Comparison of ENCODE assay signal across 14 mouse cellular contexts in the genomic region with DNA sequence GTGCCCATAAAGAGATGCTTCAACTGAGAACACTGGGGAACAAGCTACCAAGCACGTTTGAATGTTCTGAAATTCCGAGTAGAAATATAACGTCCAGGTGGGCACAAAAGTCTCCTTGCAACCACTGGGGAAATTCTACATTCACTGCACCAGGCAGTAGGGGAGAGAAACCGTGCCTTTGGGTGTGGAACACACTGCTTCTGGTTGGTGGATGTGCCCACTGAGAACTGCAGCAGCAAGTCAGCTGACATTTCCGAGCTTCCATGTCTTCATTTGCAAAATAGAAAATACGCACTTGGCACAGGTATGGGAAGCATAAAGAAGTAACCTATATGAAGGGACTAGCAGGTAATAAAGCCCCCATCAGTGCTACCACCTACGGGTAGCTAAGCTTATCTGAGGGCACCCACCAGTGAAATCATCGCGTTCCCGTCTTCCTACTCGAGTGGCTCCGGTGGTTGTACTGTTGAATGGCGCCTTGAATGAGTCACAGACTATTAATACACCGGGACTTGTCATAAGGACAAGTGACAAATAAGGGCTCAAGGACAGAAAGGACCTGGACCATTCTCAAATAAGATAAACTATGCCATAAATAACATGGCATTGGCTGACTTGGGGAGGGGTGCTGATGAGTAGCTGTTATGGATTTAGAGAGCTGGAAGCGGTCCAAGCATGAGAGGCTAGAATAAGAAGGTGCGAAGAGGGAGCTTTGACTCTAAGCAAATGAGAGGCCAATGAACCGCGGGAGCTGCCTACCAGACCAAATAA.
DNase-seq lines count a peak whose midpoint lies in the region; TF ChIP-seq lines count a peak whose summit lies in the region.
"Had no signal": no experiment of that assay in that cellular context is flagged by ENCODE, and none has a peak within 500 bp of the region (broad histone marks: within the 10 kb centered on the region; RNA-seq: fewer than 3 reads in every experiment).

No protein-coding gene starts in this region.

- no peak for TF ChIP-seq EP300 in CH12.LX (IDR thresholded peaks at IDR 0.05; ENCODE audit: low read length)
- peak; percentile 45; the same call in 1 of the 2 replicates for TF ChIP-seq EP300 in heart, adult 2 months (IDR thresholded peaks at IDR 0.05; ENCODE audit: insufficient read depth, low read depth, low read length)

- no peak overlapping the region for H3K4me3 ChIP-seq in CH12.LX (replicated peaks in 1 of 3; ENCODE audit: low read depth in 2 of 3, low read length in 2 of 3, poor library complexity in 1 of 3)
- H3K4me3 ChIP-seq in heart, adult 2 months = no peak overlapping the region; the same call in 1 of the 2 replicates
- H3K4me3 ChIP-seq: forebrain, embryonic 15.5 days; liver, embryonic 15.5 days; midbrain, embryonic 12.5 days had no signal

- no peak for TF ChIP-seq POLR2A in CH12.LX (IDR thresholded peaks at IDR 0.05; ENCODE audit: low read depth, low read length)
- peak; percentile 69 for TF ChIP-seq POLR2A in heart, adult 2 months (IDR thresholded peaks at IDR 0.05; ENCODE audit: insufficient read depth, low read depth, low read length)

- H3K4me1 ChIP-seq in CH12.LX (ENCODE audit: control insufficient read depth in 1 of 2, insufficient read depth in 2 of 2) = peaks cover 4 to 10% of the 10 kb centered on the region in 2 experiments; a peak in 3 of 4 replicates
- no peaks in the 10 kb centered on the region; the same call in 1 of the 2 replicates for H3K4me1 ChIP-seq in heart, adult 2 months (ENCODE audit: control insufficient read depth, insufficient read depth, low read length)
- H3K4me1 ChIP-seq: liver, embryonic 15.5 days; midbrain, embryonic 12.5 days had no signal

- intact Hi-C loops in heart, adult 2 months (cut with DNase I) = loop anchor here (5.0 kb wide), 1 partner anchor 207 kb away; no protein-coding TSS in a partner anchor

- WGBS in heart, adult 2 months = 56% methylated on average over 18 of the region's 18 CpGs

- H3K79me2 ChIP-seq in CH12.LX (replicated peaks; ENCODE audit: control insufficient read depth, extremely low read depth, insufficient read depth, poor library complexity, severe bottlenecking) = no peaks in the 10 kb centered on the region
- H3K79me2 ChIP-seq in heart, adult 2 months (replicated peaks; ENCODE audit: control insufficient read depth, insufficient read depth, low read length) = no peaks in the 10 kb centered on the region

- H3K9me3 ChIP-seq in CH12.LX (replicated peaks; ENCODE audit: low read length) = peaks cover 2% of the 10 kb centered on the region
- H3K9me3 ChIP-seq: forebrain, embryonic 15.5 days; liver, embryonic 15.5 days; midbrain, embryonic 12.5 days had no signal

- H3K36me3 ChIP-seq in CH12.LX (replicated peaks in 1 of 2; ENCODE audit: control insufficient read depth in 1 of 2, insufficient read depth in 1 of 2, low read length in 1 of 2) = no peaks in the 10 kb centered on the region
- no peaks in the 10 kb centered on the region for H3K36me3 ChIP-seq in heart, adult 2 months (ENCODE audit: control insufficient read depth, insufficient read depth, low read length)
- H3K36me3 ChIP-seq: forebrain, embryonic 15.5 days; liver, embryonic 15.5 days; midbrain, embryonic 12.5 days had no signal

- TF ChIP-seq CTCF in CH12.LX (conservative IDR thresholded peaks at IDR 0.05 in 1 of 2, IDR thresholded peaks at IDR 0.05 in 1 of 2; ENCODE audit: low read depth in 2 of 2, low read length in 2 of 2) = no peak
- no peak for TF ChIP-seq CTCF in heart, adult 2 months (IDR thresholded peaks at IDR 0.05)

- peak; percentile 44 to 48 for DNase-seq in frontal cortex, postnatal 36 days (ENCODE audit: low spot score in 2 of 2)
- DNase-seq in frontal cortex, postnatal 14 days (ENCODE audit: low spot score in 2 of 2) = no peak
- no peak for DNase-seq in CH12.LX (ENCODE audit: extremely low read depth)
- peak; percentile 36 to 75 for DNase-seq in heart, adult 2 months
- DNase-seq in heart, postnatal 4 days = peak; percentile 80
- DNase-seq in kidney, postnatal 14 days = no peak
- DNase-seq in cerebellum, adult 18-20 months = no peak
- no peak for DNase-seq in adipocyte (ENCODE audit: low spot score)
- DNase-seq: embryo, embryonic 11 days; kidney, postnatal 36 days had no signal

- peak overlapping the region; percentile 43; the same call in 1 of the 2 replicates for H3K4me2 ChIP-seq in CH12.LX (ENCODE audit: insufficient read depth, low read depth, poor library complexity, severe bottlenecking)
- H3K4me2 ChIP-seq: forebrain, embryonic 15.5 days; hindbrain, embryonic 14.5 days; liver, embryonic 15.5 days; midbrain, embryonic 12.5 days had no signal

- no peaks in the 10 kb centered on the region for H3K27me3 ChIP-seq in CH12.LX (replicated peaks)
- no peaks in the 10 kb centered on the region for H3K27me3 ChIP-seq in heart, adult 2 months (ENCODE audit: control insufficient read depth, insufficient read depth, low read length)
- H3K27me3 ChIP-seq: forebrain, embryonic 15.5 days; liver, embryonic 15.5 days; midbrain, embryonic 12.5 days had no signal

- no peak overlapping the region for H3K9ac ChIP-seq in CH12.LX (ENCODE audit: insufficient read depth, low read depth)
- H3K9ac ChIP-seq in heart, adult 2 months (ENCODE audit: low read depth, low read length) = no peak overlapping the region
- H3K9ac ChIP-seq: forebrain, embryonic 15.5 days; hindbrain, embryonic 14.5 days; liver, embryonic 15.5 days; midbrain, embryonic 12.5 days had no signal

- TF ChIP-seq RAD21 in CH12.LX (IDR thresholded peaks at IDR 0.05; ENCODE audit: low read depth, low read length) = no peak

- H3K27ac ChIP-seq in CH12.LX (ENCODE audit: insufficient read depth, low read depth) = no peak overlapping the region
- H3K27ac ChIP-seq in heart, adult 2 months = peak overlapping the region; percentile 87
- H3K27ac ChIP-seq: forebrain, embryonic 15.5 days; hindbrain, embryonic 14.5 days; liver, embryonic 15.5 days; midbrain, embryonic 12.5 days had no signal

- dilution Hi-C loops in CH12.LX (cut with MboI; ENCODE audit: extremely low pct_ligation_motif_present, extremely low pct_unique_long_range_greater_than_20kb, low sequenced_read_pairs) = no loop called here

- in situ Hi-C loops in CH12.LX (cut with MboI; ENCODE audit: low pct_ligation_motif_present, low pct_unique_long_range_greater_than_20kb, low sequenced_read_pairs) = no loop called here

TF ChIP-seq in CH12.LX, 34 proteins besides CTCF, POLR2A, EP300 and RAD21:
- TF ChIP-seq JUN (IDR thresholded peaks at IDR 0.05; ENCODE audit: insufficient read depth, low read depth, low read length) (no peak), JUND (conservative IDR thresholded peaks at IDR 0.05; ENCODE audit: low read depth, low read length) (no peak), SIN3A (IDR thresholded peaks at IDR 0.05; ENCODE audit: low read length) (no peak), USF1 (IDR thresholded peaks at IDR 0.05; ENCODE audit: low read depth, low read length) (no peak), ELF1 (IDR thresholded peaks at IDR 0.05; ENCODE audit: low read depth, low read length) (no peak), MAX (IDR thresholded peaks at IDR 0.05; ENCODE audit: low read length) (no peak), IRF4 (IDR thresholded peaks at IDR 0.05; ENCODE audit: low read depth, low read length) (no peak), ETS1 (conservative IDR thresholded peaks at IDR 0.05; ENCODE audit: low read depth, low read length) (no peak)

Comparison
In these comparisons a context has a peak if more than half of its experiments do, and no peak if none do; other contexts are left out.
1. DNase-seq: peak in frontal cortex, postnatal 36 days (2 of 2), heart, adult 2 months (2 of 2) and heart, postnatal 4 days (single experiment); none in frontal cortex, postnatal 14 days (0 of 2), CH12.LX (single experiment), kidney, postnatal 14 days (single experiment), cerebellum, adult 18-20 months (0 of 2) and adipocyte (single experiment).